Comparison of ENCODE assay signal across 9 mouse cellular contexts in the genomic region with DNA sequence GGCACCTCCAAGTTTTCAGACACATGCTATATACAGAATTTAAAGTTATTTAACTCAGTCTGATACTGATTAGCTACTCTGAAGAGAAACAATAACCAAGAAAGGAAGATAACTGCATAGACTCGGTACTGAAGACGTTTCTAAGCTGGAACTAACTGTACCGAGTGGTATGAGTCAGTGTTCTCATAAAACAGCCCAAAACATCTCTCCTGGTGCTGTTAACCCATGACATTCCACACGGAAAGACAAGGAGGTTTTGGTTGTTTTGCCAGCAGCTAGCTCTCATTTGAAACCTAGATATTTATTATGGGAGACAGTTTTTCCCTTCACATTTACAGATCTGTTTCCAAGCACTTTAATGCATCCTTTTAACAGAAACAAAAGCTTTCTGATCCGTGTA. TPM values are rescaled to one million over a fixed set of nuclear protein-coding genes. Genes with fewer than 3 reads are reported as not detected.
DNase-seq lines count a peak whose midpoint lies in the region; ATAC-seq and TF ChIP-seq lines count a peak whose summit lies in the region.
"Had no signal": no experiment of that assay in that cellular context is flagged by ENCODE, and none has a peak within 500 bp of the region (broad histone marks: within the 10 kb centered on the region; RNA-seq: fewer than 3 reads in every experiment).

No protein-coding gene starts in this region.

- ATAC-seq in megakaryocyte, adult 5-6 weeks (ENCODE audit: poor library complexity, severe bottlenecking), result no peak
- no peak for ATAC-seq in neural tube, embryonic 15.5 days (ENCODE audit: low FRiP score)

- H3K27me3 ChIP-seq in cerebellum, adult 2 months (ENCODE audit: control insufficient read depth, insufficient read depth, low read length), result no peaks in the 10 kb centered on the region
- H3K27me3 ChIP-seq in megakaryocyte, embryonic 14.5 days (replicated peaks), result no peaks in the 10 kb centered on the region
- no peaks in the 10 kb centered on the region for H3K27me3 ChIP-seq in limb, embryonic 10.5 days (ENCODE audit: low read depth, poor library complexity, severe bottlenecking)
- no peaks in the 10 kb centered on the region for H3K27me3 ChIP-seq in neural tube, embryonic 15.5 days (replicated peaks)

- no peak for DNase-seq in cerebellum, adult 2 months
- no peak for DNase-seq in cerebellum, adult 9-10 months
- no peak for DNase-seq in limb, embryonic 10.5 days (ENCODE audit: low spot score)
- no peak for DNase-seq in right cerebral cortex, postnatal 36 days (ENCODE audit: low spot score in 2 of 2)
- DNase-seq in left cerebral cortex, adult 18-20 months (ENCODE audit: low spot score in 2 of 2), result no peak
- DNase-seq: cerebellum, adult 8-10 months had no signal

- H3K4me2 ChIP-seq in neural tube, embryonic 15.5 days, result peak overlapping the region; percentile 73

- H3K4me3 ChIP-seq in cerebellum, adult 2 months (replicated peaks; ENCODE audit: insufficient read depth, low read depth, low read length), result peak overlapping the region; percentile 68
- peak overlapping the region; percentile 92 for H3K4me3 ChIP-seq in megakaryocyte, embryonic 14.5 days (replicated peaks)
- peak overlapping the region; percentile 86 for H3K4me3 ChIP-seq in limb, embryonic 10.5 days
- peak overlapping the region; percentile 82 for H3K4me3 ChIP-seq in neural tube, embryonic 15.5 days (replicated peaks)

- no peaks in the 10 kb centered on the region for H3K9me3 ChIP-seq in megakaryocyte, embryonic 14.5 days
- no peaks in the 10 kb centered on the region for H3K9me3 ChIP-seq in limb, embryonic 10.5 days (replicated peaks)
- no peaks in the 10 kb centered on the region for H3K9me3 ChIP-seq in neural tube, embryonic 15.5 days (replicated peaks)

- H3K36me3 ChIP-seq in megakaryocyte, embryonic 14.5 days (replicated peaks; ENCODE audit: low read length), result peaks cover 32% of the 10 kb centered on the region
- H3K36me3 ChIP-seq in limb, embryonic 10.5 days, result peaks cover 19% of the 10 kb centered on the region
- no peaks in the 10 kb centered on the region for H3K36me3 ChIP-seq in neural tube, embryonic 15.5 days

- no peaks in the 10 kb centered on the region for H3K4me1 ChIP-seq in cerebellum, adult 2 months (ENCODE audit: control insufficient read depth, insufficient read depth, low read length)
- H3K4me1 ChIP-seq in megakaryocyte, embryonic 14.5 days, result peaks cover 71% of the 10 kb centered on the region
- H3K4me1 ChIP-seq in limb, embryonic 10.5 days, result peaks cover 36% of the 10 kb centered on the region
- H3K4me1 ChIP-seq in neural tube, embryonic 15.5 days, result peaks cover 46% of the 10 kb centered on the region

- H3K27ac ChIP-seq in cerebellum, adult 2 months (ENCODE audit: insufficient read depth, low read length), result no peak overlapping the region
- H3K27ac ChIP-seq in limb, embryonic 10.5 days, result no peak overlapping the region
- peak overlapping the region; percentile 91 for H3K27ac ChIP-seq in neural tube, embryonic 15.5 days (replicated peaks)

- TF ChIP-seq POLR2A in cerebellum, adult 2 months (IDR thresholded peaks at IDR 0.05; ENCODE audit: borderline replicate concordance, insufficient read depth, low read length), result no peak

- 2% methylated on average over 5 of the region's 5 CpGs for WGBS in cerebellum, adult 2 months
- 17% methylated on average over 5 of the region's 5 CpGs for WGBS in limb, embryonic 10.5 days
- 3% methylated on average over 5 of the region's 5 CpGs for WGBS in neural tube, embryonic 15.5 days

- TF ChIP-seq CTCF in cerebellum, adult 2 months (IDR thresholded peaks at IDR 0.05; ENCODE audit: borderline replicate concordance, insufficient read depth, low read depth, low read length), result no peak

- peak overlapping the region; percentile 79 for H3K9ac ChIP-seq in neural tube, embryonic 15.5 days (replicated peaks)

RNA-seq across cellular contexts. Expression of gene Snx1, which starts 2.7 kb away (rescaled TPM):
- 111 and 121 TPM in 2 replicates for polyA plus RNA-seq in cerebellum, adult 2 months (2012; rRNA removed)
- polyA plus RNA-seq in megakaryocyte, embryonic 14.5 days (2012; ENCODE audit: insufficient read depth, low replicate concordance), result 89.5 and 105 TPM in 2 replicates
- 104 and 105 TPM in 2 replicates for total RNA-seq in megakaryocyte, adult 5-6 weeks (2015)
- 203 and 217 TPM in 2 replicates for total RNA-seq in megakaryocyte, adult 5-6 weeks (2017)
- polyA plus RNA-seq in limb, embryonic 10.5 days (2016; fragmentation: Nextera tagmentation; extraction: Ambion mirVana), result 122 and 126 TPM in 2 replicates
- polyA plus RNA-seq in neural tube, embryonic 15.5 days (2015; fragmentation: Nextera tagmentation; extraction: Ambion mirVana), result 70.4 and 80.0 TPM in 2 replicates
- 10 to 100 TPM; 69.6 to 74.9 TPM for total RNA-seq in left cerebral cortex, adult 18-20 months (2021)

RNA-seq across cellular contexts. Expression of gene Ciao2a, which starts 2.8 kb away (rescaled TPM):
- 24.3 and 25.9 TPM in 2 replicates for polyA plus RNA-seq in cerebellum, adult 2 months (2012; rRNA removed)
- polyA plus RNA-seq in megakaryocyte, embryonic 14.5 days (2012; ENCODE audit: insufficient read depth, low replicate concordance), result 8.6 and 26.5 TPM in 2 replicates
- total RNA-seq in megakaryocyte, adult 5-6 weeks (2015), result 383 and 455 TPM in 2 replicates
- 259 and 261 TPM in 2 replicates for total RNA-seq in megakaryocyte, adult 5-6 weeks (2017)
- polyA plus RNA-seq in limb, embryonic 10.5 days (2016; fragmentation: Nextera tagmentation; extraction: Ambion mirVana), result 166 and 171 TPM in 2 replicates
- polyA plus RNA-seq in neural tube, embryonic 15.5 days (2015; fragmentation: Nextera tagmentation; extraction: Ambion mirVana), result 73.7 and 100 TPM in 2 replicates
- total RNA-seq in left cerebral cortex, adult 18-20 months (2021), result 10 to 100 TPM; 28.7 to 33.7 TPM

RNA-seq across cellular contexts. Expression of gene Dapk2, which starts 34.4 kb away (rescaled TPM):
- polyA plus RNA-seq in cerebellum, adult 2 months (2012; rRNA removed), result 3.6 and 3.8 TPM in 2 replicates
- 0.96 and 1.2 TPM in 2 replicates for polyA plus RNA-seq in megakaryocyte, embryonic 14.5 days (2012; ENCODE audit: insufficient read depth, low replicate concordance)
- total RNA-seq in megakaryocyte, adult 5-6 weeks (2015), result 1.6 and 4.4 TPM in 2 replicates
- total RNA-seq in megakaryocyte, adult 5-6 weeks (2017), result 2.6 and 4.0 TPM in 2 replicates
- 2.9 and 3.6 TPM in 2 replicates for polyA plus RNA-seq in limb, embryonic 10.5 days (2016; fragmentation: Nextera tagmentation; extraction: Ambion mirVana)
- 0.69 and 2.0 TPM in 2 replicates for polyA plus RNA-seq in neural tube, embryonic 15.5 days (2015; fragmentation: Nextera tagmentation; extraction: Ambion mirVana)
- total RNA-seq in left cerebral cortex, adult 18-20 months (2021), result 1 to 10 TPM; 2.5 to 2.7 TPM

RNA-seq across cellular contexts. Expression of gene Snx22, which starts 54.1 kb away (rescaled TPM):
- polyA plus RNA-seq in cerebellum, adult 2 months (2012; rRNA removed), result 8.8 and 9.7 TPM in 2 replicates
- 0.16 TPM in 1 of 2 replicates, not detected in the other for polyA plus RNA-seq in megakaryocyte, embryonic 14.5 days (2012; ENCODE audit: insufficient read depth, low replicate concordance)
- 0.21 TPM in 1 of 2 replicates, not detected in the other for total RNA-seq in megakaryocyte, adult 5-6 weeks (2015)
- total RNA-seq in megakaryocyte, adult 5-6 weeks (2017), result 0.37 and 0.77 TPM in 2 replicates
- 1.9 and 2.4 TPM in 2 replicates for polyA plus RNA-seq in limb, embryonic 10.5 days (2016; fragmentation: Nextera tagmentation; extraction: Ambion mirVana)
- 10.7 and 12.1 TPM in 2 replicates for polyA plus RNA-seq in neural tube, embryonic 15.5 days (2015; fragmentation: Nextera tagmentation; extraction: Ambion mirVana)
- 1 to 10 TPM; 3.7 to 4.4 TPM for total RNA-seq in left cerebral cortex, adult 18-20 months (2021)
